Mouse (Mus musculus) heart, adult 2 months (tissue): ENCODE results near the gene Rgl1. TPM values are rescaled to one million over a fixed set of nuclear protein-coding genes. Genes with fewer than 3 reads are reported as not detected.

Source experiments
- DNase-seq, 2 experiments: peaks; one replicate each; pipeline ENCODE4 v3.0.0; 2021
- H3K27ac ChIP-seq: fragments of 200-600 bp; 2 replicates; pipeline ENCODE4 v1.8.1; 2022
- H3K27me3 ChIP-seq: fragments of 200-500 bp; 2 replicates; pipeline ENCODE4 v1.6.1; 2012; ENCODE audit warnings: mild to moderate bottlenecking, low read length, inconsistent platforms, mixed read lengths; ENCODE audit not compliant: control insufficient read depth, insufficient read depth
- H3K36me3 ChIP-seq: fragments of 200-500 bp; 2 replicates; pipeline ENCODE4 v1.6.1; 2012; ENCODE audit warnings: low read length, inconsistent platforms; ENCODE audit not compliant: control insufficient read depth, insufficient read depth
- H3K4me1 ChIP-seq: fragments of 200-500 bp; 2 replicates; pipeline ENCODE4 v1.6.1; 2011; ENCODE audit warnings: low read length; ENCODE audit not compliant: control insufficient read depth, insufficient read depth
- H3K4me3 ChIP-seq: fragments of 200-600 bp; 2 replicates; pipeline ENCODE4 v1.8.1; 2022
- H3K79me2 ChIP-seq: fragments of 200-500 bp; replicated peaks from 2 replicates; pipeline ENCODE4 v1.6.1; 2012; ENCODE audit warnings: mild to moderate bottlenecking, inconsistent platforms, low read length, moderate library complexity, mixed read lengths; ENCODE audit not compliant: control insufficient read depth, insufficient read depth
- H3K9ac ChIP-seq: fragments of 200-500 bp; 2 replicates; pipeline ENCODE4 v1.6.1; 2012; ENCODE audit warnings: low read depth, mild to moderate bottlenecking, control low read depth, inconsistent platforms, low read length, mixed read lengths
- CTCF ChIP-seq: fragments of 200-600 bp; IDR thresholded peaks from 2 replicates; pipeline ENCODE4 v1.8.1; 2022; ENCODE audit warnings: antibody characterized with exemption, mild to moderate bottlenecking, moderate library complexity
- EP300 ChIP-seq: fragments of 200-500 bp; IDR thresholded peaks from 2 replicates; pipeline ENCODE4 v1.6.1; 2011; ENCODE audit warnings: low read depth, low read length, control low read depth; ENCODE audit not compliant: insufficient read depth
- POLR2A ChIP-seq: fragments of 200-500 bp; IDR thresholded peaks from 2 replicates; pipeline ENCODE4 v1.6.1; 2011; ENCODE audit warnings: mild to moderate bottlenecking, low read depth, low read length, control low read depth; ENCODE audit not compliant: insufficient read depth
- WGBS: fragments of 180-500 bp; shearing (Covaris S2); methylation state at CpG from one replicate; pipeline ENCODE4 v1.1.7; 2018; 5-methylcytosine and 5-hydroxymethylcytosine counted together
- intact Hi-C: fragments of 180-260 bp; cut with DNase I; formaldehyde crosslinking; loops from one replicate; pipeline ENCODE4 v1.15.1; 2025
- polyA plus RNA-seq: library from polyadenylated mRNA; depleted of rRNA; stranded (reverse); fragments of >200 nt; gene quantifications from 2 replicates; pipeline ENCODE4 v1.2.3, GENCODE M21; 2012
- total RNA-seq, 2 experiments: library from RNA; stranded (reverse); gene quantifications; 2 replicates each; pipeline ENCODE4 v1.2.3; 2021

The Rgl1 gene
- total and polyA plus RNA-seq, 3 experiments: 14.9 to 33.2 (median 28.4) TPM

DNA sequence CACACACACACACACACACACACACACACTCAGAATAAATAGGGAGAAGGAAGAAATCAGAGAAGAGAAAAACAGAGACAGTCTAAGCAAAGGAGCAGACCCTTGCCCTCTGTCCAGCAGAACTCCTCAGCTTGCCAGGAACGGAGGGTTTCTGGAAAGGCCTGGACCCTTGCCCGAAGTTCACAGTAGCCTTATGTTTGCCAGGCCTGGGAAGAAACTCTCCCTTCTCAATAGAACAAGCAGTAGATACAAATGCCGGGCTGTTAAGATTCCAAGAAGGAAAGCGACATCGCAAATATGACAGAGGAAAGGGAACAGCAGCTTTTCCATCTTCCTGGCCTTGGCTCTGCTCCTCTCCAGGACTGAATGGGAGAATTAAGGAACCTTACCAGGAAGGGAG lies 205.7 kb downstream of the Rgl1 start:
- Histone ChIP-seq H3K9ac (no peak overlapping the region), H3K27me3 (no peaks in the 10 kb centered on the region), H3K36me3 (peaks cover 14% of the 10 kb centered on the region), H3K4me1 (peaks cover 30% of the 10 kb centered on the region), H3K4me3 (no peak overlapping the region), H3K79me2 (peaks cover 4% of the 10 kb centered on the region), H3K27ac (peak overlapping the region; percentile 41)
- intact Hi-C loops: no loop called here
- WGBS: 15% methylated on average over 5 of the region's 5 CpGs
- TF ChIP-seq CTCF: no peak
- no peak for DNase-seq

DNA sequence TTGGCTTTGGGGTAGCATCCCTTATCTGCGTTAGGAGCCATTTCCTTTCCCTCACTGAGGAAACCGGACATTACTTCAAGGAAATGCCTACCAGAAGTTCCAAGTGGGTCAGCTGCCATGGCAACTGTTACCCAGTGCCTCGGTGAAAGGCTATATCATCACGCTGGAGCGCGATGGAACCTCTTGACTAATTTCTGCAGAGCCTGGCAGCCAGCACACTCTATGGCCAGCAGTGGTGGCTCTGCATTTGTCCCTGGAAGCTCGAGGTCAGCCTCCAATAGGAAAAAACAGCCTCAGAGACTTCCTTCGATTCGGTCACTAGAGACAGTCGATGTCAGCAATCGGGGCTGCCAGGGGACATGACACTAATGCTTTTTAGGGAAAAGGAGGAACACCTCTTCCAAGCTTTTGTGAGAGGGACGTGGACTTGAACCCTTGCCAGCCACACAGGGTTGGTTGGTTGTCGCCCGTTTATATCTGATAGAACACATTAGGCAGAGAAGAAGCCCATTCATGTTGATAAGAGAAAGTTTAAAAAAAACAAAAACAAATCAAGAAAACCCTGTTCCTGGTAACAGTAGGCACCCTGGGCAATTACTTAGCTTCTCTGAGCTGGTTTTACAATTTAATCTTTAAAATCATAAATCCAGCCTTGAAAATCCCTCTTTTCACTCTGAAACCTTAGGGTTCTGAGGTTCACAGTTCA lies 209.4 kb downstream of the Rgl1 start:
- intact Hi-C loops: loop anchor here (2.0 kb wide), 2 partner anchors 22 to 68 kb away; no protein-coding TSS in a partner anchor
- H3K27me3 ChIP-seq: no peaks in the 10 kb centered on the region
- peak; percentile 27 for TF ChIP-seq CTCF
- TF ChIP-seq EP300: no peak; the same call in 1 of the 2 replicates
- no peak for TF ChIP-seq POLR2A
- H3K79me2 ChIP-seq: 0 out of 2 replicates have a peak, but pooled peaks cover 1% of the 10 kb centered on the region
- peaks cover 24% of the 10 kb centered on the region for H3K4me1 ChIP-seq
- WGBS: 2% methylated on average over 14 of the region's 14 CpGs
- DNase-seq: peak; percentile 61 to 80
- H3K36me3 ChIP-seq: peaks cover 20% of the 10 kb centered on the region
- no peak overlapping the region for H3K9ac ChIP-seq
- peak overlapping the region; percentile 89 for H3K27ac ChIP-seq
- H3K4me3 ChIP-seq: no peak overlapping the region; the same call in 1 of the 2 replicates

DNA sequence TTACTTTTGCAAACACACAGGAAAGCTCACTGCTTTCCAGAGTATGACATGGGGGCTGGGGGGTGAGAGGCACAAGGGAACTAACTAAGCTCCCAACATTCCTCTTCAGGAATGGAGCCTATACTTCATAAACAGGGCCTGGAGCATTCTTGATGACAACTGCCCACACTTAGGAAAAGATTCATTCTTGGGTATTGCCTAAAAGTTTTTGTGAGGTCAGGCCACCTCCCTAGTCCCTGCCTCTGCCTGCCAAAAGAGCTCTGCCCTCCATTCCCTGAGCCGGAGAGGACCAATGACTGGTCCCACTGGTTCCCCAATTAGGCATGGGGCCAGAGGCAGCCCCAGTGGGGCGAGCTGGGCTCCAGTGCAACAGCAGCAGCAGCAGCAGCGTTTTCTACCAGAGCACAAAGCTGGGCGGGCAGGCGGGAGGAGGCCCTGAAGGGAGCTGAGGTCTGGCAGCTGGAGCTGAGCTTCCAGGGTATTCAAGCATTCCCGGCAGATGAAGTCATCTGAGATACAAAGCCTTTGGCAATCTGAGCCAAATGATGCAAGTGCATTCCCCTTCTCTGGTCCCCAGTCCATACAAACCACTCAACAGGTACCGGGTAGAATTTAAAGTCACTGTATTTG lies 210.1 kb downstream of the Rgl1 start:
- Histone ChIP-seq H3K27ac (peak overlapping the region; percentile 89), H3K4me3 (no peak overlapping the region; the same call in 1 of the 2 replicates), H3K9ac (peak overlapping the region; percentile 48; the same call in 1 of the 2 replicates), H3K36me3 (peaks cover 25% of the 10 kb centered on the region), H3K27me3 (no peaks in the 10 kb centered on the region), H3K79me2 (0 out of 2 replicates have a peak, but pooled peaks cover 1% of the 10 kb centered on the region), H3K4me1 (peaks cover 20% of the 10 kb centered on the region)
- 4% methylated on average over 7 of the region's 7 CpGs for WGBS
- DNase-seq: peak; percentile 81 to 88
- intact Hi-C loops: loop anchor here (2.0 kb wide), 2 partner anchors 23 to 69 kb away; no protein-coding TSS in a partner anchor
- TF ChIP-seq CTCF: no peak
- TF ChIP-seq EP300: peak; percentile 15; the same call in 1 of the 2 replicates
- TF ChIP-seq POLR2A: 0 out of 2 replicates have a peak, but pooled peaks have one; percentile 26

DNA sequence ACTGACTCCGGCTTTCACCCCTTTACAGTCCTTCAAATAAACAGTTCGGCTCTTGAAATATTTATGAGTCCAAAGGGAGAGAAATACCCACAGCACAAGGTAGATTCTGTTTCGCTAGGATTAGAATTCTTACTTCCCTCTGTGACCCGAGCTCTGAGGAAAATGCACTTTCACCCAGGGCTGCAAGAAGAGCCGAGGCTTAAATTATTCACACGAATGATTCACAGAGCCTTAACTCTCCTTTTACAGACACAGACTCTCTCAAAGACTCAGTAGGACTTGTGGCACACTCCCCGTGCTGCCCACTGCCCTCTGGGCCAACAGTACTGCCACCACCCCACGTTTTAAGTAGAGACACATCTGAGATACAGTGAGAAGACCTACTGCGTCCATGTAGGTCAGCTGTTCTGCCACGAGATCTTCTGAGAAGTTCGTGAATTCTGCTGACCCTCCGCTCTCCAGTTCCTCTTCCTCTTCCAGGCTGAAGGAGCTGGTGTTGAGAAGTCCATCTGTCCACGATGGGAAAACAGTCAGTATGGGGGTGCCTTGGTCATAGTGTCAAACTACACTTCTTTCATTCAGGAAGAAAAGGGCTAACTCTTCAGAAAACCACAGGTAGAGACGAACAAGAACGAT lies 212.1 kb downstream of the Rgl1 start:
- 0 out of 2 replicates have a peak, but pooled peaks have one; percentile 7 for TF ChIP-seq EP300
- no peak for TF ChIP-seq POLR2A
- H3K79me2 ChIP-seq: peaks cover 3% of the 10 kb centered on the region; the same call in 1 of the 2 replicates
- intact Hi-C loops: no loop called here
- H3K36me3 ChIP-seq: peaks cover 31% of the 10 kb centered on the region
- peaks cover 13% of the 10 kb centered on the region for H3K4me1 ChIP-seq
- H3K27me3 ChIP-seq: no peaks in the 10 kb centered on the region
- no peak overlapping the region for H3K9ac ChIP-seq
- 87% methylated on average over 15 of the region's 15 CpGs for WGBS
- no peak overlapping the region for H3K4me3 ChIP-seq
- DNase-seq: no peak
- peak overlapping the region; percentile 8; the same call in 1 of the 2 replicates for H3K27ac ChIP-seq

DNA sequence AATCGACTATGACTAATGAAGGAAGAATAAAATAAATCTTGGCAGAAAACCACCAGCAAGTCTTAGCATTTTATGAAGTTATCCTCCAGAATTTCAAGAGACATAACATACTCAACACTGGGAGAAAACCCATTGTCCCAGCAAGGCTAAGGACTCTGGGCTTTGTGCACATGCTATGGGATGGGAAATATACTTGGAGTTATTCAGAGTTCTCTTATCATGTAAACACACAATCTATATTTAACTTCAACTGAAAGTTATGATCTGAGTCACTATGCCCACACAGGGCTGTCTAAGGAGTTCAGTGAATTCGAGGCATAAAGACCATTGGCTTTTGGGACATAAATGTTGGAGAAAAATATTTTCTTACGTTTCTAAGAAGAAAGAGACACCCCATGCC lies 215.2 kb downstream of the Rgl1 start:
- Histone ChIP-seq H3K9ac (no peak overlapping the region), H3K4me1 (peaks cover 4% of the 10 kb centered on the region), H3K27me3 (no peaks in the 10 kb centered on the region), H3K79me2 (peaks cover 3% of the 10 kb centered on the region; the same call in 1 of the 2 replicates), H3K4me3 (no peak overlapping the region), H3K27ac (peak overlapping the region; percentile 42), H3K36me3 (peaks cover 23% of the 10 kb centered on the region)
- intact Hi-C loops: no loop called here
- WGBS: 58% methylated on average over 3 of the region's 3 CpGs
- TF ChIP-seq CTCF: no peak
- no peak for TF ChIP-seq POLR2A
- no peak for TF ChIP-seq EP300
- no peak for DNase-seq
